Mouse (Mus musculus) liver, embryonic 14.5 days (tissue): ENCODE data around the gene Tbc1d12. TPM values are rescaled to one million over a fixed set of nuclear protein-coding genes. Genes with fewer than 3 reads are reported as not detected.

Source experiments
- ATAC-seq: fragments of 200-750 bp; cut with Nextera tagmentation; 2 replicates; pipeline ENCODE4 v1.8.0; 2017; ENCODE audit warnings: moderate number of reproducible peaks, mild to moderate bottlenecking, moderate library complexity; ENCODE audit not compliant: insufficient read depth
- DNase-seq, 3 experiments: peaks; one replicate each; pipeline ENCODE4 v3.0.0-alpha.2; 2012 to 2013; ENCODE audit warnings: low read depth in 3 of 3, low spot score in 3 of 3
- H3K27ac ChIP-seq: fragments of 300-500 bp; sonication (generic); 2 replicates; pipeline ENCODE4 v1.5.1; 2014; ENCODE audit warnings: moderate library complexity, mild to moderate bottlenecking, control low read depth, inconsistent platforms
- H3K27me3 ChIP-seq: fragments of 300-500 bp; sonication (generic); 2 replicates; pipeline ENCODE4 v1.6.1; 2014; ENCODE audit warnings: mild to moderate bottlenecking, low read length, moderate library complexity; ENCODE audit not compliant: control insufficient read depth, insufficient read depth
- H3K36me3 ChIP-seq: fragments of 300-500 bp; sonication (generic); replicated peaks from 2 replicates; pipeline ENCODE4 v1.6.1; 2014; ENCODE audit warnings: low read depth; ENCODE audit not compliant: control insufficient read depth, insufficient read depth
- H3K4me1 ChIP-seq, 2 experiments: fragments of 200-500 bp in 1 of 2; fragments of 300-500 bp in 1 of 2; sonication (generic) in 1 of 2; replicated peaks; 2 replicates each; pipeline ENCODE4 v1.6.1; 2012 to 2014; ENCODE audit warnings: antibody characterized with exemption in 1 of 2, inconsistent platforms in 1 of 2, low read length in 1 of 2; ENCODE audit not compliant: control insufficient read depth in 2 of 2, insufficient read depth in 2 of 2
- H3K4me2 ChIP-seq: fragments of 300-500 bp; sonication (generic); 2 replicates; pipeline ENCODE4 v1.6.1; 2014; ENCODE audit warnings: low read depth, mild to moderate bottlenecking, control low read depth, moderate library complexity
- H3K4me3 ChIP-seq, 2 experiments: fragments of 200-500 bp in 1 of 2; fragments of 300-500 bp in 1 of 2; sonication (generic) in 1 of 2; 2 replicates each; pipeline ENCODE4 v1.5.1; 2012 to 2014; ENCODE audit warnings: low read depth in 2 of 2, low read length in 2 of 2, mild to moderate bottlenecking in 2 of 2, control low read depth in 1 of 2, inconsistent platforms in 1 of 2, moderate library complexity in 1 of 2; ENCODE audit not compliant: insufficient read depth in 1 of 2
- H3K9ac ChIP-seq: fragments of 300-500 bp; sonication (generic); replicated peaks from 2 replicates; pipeline ENCODE4 v1.6.1; 2014; ENCODE audit warnings: mild to moderate bottlenecking, control low read depth, moderate library complexity
- H3K9me3 ChIP-seq: fragments of 300-500 bp; sonication (generic); 2 replicates; pipeline ENCODE4 v1.6.1; 2016; ENCODE audit warnings: low read length, mixed read lengths; ENCODE audit not compliant: control insufficient read depth
- CTCF ChIP-seq: IDR thresholded peaks from 2 replicates; pipeline ENCODE4 v1.5.1; 2016; ENCODE audit warnings: antibody characterized with exemption, low read depth, control low read depth
- EP300 ChIP-seq: IDR thresholded peaks from 2 replicates; pipeline ENCODE4 v1.6.1; 2016; ENCODE audit warnings: antibody characterized with exemption, low read depth
- WGBS: fragments of 180-500 bp; shearing (Covaris S2); extraction: QIAGEN DNeasy Blood & Tissue Kit; methylation state at CpG from one replicate; pipeline ENCODE4 v1.1.7; 2014; ENCODE audit not compliant: insufficient replicate concordance; 5-methylcytosine and 5-hydroxymethylcytosine counted together
- polyA plus RNA-seq, 2 experiments: library from polyadenylated mRNA; depleted of rRNA in 1 of 2; stranded (reverse) in 1 of 2; unstranded in 1 of 2; fragments of >200 nt; fragmentation: Nextera tagmentation in 1 of 2; extraction: Ambion mirVana in 1 of 2; gene quantifications; 2 replicates each; pipeline versions ENCODE4 v1.2.1 to v1.2.3; 2012 to 2014

The Tbc1d12 gene
- polyA plus RNA-seq (2012; rRNA removed) (1.4 and 1.9 TPM in 2 replicates), polyA plus RNA-seq (2014; fragmentation: Nextera tagmentation; extraction: Ambion mirVana) (1.5 and 2.0 TPM in 2 replicates)

DNA sequence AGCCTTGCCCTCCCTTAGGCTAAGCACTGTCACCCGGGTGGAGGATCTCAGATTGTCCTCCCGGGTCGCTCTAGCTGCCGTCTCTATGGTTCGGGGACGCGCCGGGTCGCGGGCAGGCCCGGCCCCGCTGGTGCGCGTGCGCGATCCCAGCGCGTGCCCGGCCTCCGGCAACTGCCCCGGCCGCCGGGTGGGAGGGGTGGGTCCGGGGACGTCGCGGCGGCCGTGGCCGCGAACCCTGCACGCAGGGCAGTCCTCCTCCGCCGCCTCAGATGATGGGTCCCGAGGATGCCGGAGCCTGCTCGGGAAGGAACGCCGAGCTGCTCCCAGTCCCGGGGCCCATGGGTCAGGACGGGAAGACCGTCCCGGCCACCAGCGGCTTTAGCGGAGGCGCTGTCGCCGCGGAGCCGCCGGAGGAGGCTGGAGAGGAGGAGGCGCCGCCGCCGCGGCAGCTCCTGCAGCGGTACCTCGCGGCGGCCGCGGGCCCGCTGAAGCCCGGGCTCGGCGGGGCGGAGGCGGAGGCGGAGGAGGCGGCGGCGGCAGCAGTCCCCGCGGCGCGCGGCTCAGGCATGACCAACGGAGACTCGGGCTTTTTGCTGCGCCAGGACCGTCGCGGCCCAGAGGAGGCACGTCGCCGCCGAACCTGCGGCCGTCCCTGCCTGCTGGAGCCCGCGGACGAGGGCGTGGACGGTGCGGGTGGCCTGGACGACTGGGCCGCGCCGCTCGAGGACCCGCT lies at the start of gene Tbc1d12:
Tbc1d12 (plus strand) TSS at position 142 of the 733 bp plus-strand sequence.
- no peaks in the 10 kb centered on the region for H3K27me3 ChIP-seq
- H3K9ac ChIP-seq: peak within 1 kb of the TSS; percentile 89
- peaks cover 9 to 12% of the 10 kb centered on the region in 2 experiments for H3K4me1 ChIP-seq
- H3K4me2 ChIP-seq: peak within 1 kb of the TSS; percentile 87
- no peaks in the 10 kb centered on the region for H3K36me3 ChIP-seq
- no peaks in the 10 kb centered on the region for H3K9me3 ChIP-seq
- DNase-seq (peak; percentile 82 to 85 (median 82)), ATAC-seq (peak; percentile 93)
- TF ChIP-seq CTCF (peak; percentile 26), EP300 (no peak)
- H3K4me3 ChIP-seq: peak within 1 kb of the TSS; percentile 79 to 91
- H3K27ac ChIP-seq: peak within 1 kb of the TSS; percentile 81
- under 1% methylated on average over 82 of the region's 101 CpGs for WGBS

DNA sequence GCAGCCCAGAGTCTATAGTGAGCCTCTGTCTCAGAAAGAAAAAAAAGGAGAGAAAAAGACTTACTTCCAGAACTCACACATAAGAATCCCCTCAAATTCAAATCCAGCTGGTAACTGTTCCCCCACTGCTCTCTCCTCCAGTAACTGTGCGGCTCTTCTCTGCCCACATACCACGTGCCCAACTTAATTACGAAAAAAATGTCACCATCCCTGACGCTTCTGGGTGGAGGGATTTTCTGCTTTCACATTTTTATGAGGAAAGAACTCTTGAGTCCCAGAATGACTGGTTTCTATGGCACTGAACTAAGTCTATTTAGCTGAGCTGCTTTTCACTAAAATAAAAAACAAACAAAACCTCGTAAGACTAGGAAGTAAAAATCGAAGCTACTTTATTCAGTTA lies 48.6 kb upstream of the Tbc1d12 start:
- H3K9me3 ChIP-seq: no peaks in the 10 kb centered on the region
- no peak overlapping the region for H3K9ac ChIP-seq
- peaks cover 18% of the 10 kb centered on the region for H3K36me3 ChIP-seq
- H3K27me3 ChIP-seq: no peaks in the 10 kb centered on the region
- no peaks in the 10 kb centered on the region for H3K4me1 ChIP-seq
- DNase-seq (no peak), ATAC-seq (no peak)
- H3K27ac ChIP-seq: no peak overlapping the region
- no peak overlapping the region for H3K4me3 ChIP-seq
- no peak for TF ChIP-seq CTCF
- no peak for TF ChIP-seq EP300
- no peak overlapping the region for H3K4me2 ChIP-seq
- WGBS: 77% methylated on average over 6 of the region's 6 CpGs

DNA sequence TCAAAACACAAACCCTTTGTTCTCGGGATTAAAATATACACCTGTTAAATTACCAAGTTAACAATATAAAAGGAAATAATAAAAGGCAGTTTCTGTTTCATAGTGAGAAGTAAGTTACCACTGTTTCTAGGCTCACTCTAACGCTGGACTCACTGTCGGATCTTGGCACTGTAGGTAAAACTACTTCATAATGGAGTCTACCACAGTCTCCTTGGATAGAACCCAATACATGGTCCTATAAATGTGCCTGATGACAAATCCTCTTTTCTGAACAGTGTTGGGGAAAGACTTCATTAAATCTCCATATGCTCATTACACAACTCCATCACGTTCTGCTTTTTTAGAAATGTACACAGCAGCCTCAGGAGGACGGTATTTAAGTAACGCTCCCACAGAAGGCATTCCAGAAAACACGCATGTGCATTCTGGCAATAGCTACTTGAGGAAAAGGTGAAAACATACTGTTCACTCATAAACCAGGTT lies 42.8 kb upstream of the Tbc1d12 start:
- no peak overlapping the region for H3K4me3 ChIP-seq
- H3K27me3 ChIP-seq: no peaks in the 10 kb centered on the region
- H3K9ac ChIP-seq: no peak overlapping the region
- H3K9me3 ChIP-seq: no peaks in the 10 kb centered on the region
- peaks cover 44% of the 10 kb centered on the region for H3K36me3 ChIP-seq
- TF ChIP-seq CTCF: no peak
- TF ChIP-seq EP300: no peak
- no peak for DNase-seq
- 83% methylated on average over 7 of the region's 7 CpGs for WGBS
- no peak overlapping the region for H3K27ac ChIP-seq
- ATAC-seq: no peak
- no peak overlapping the region for H3K4me2 ChIP-seq
- H3K4me1 ChIP-seq: no peaks in the 10 kb centered on the region

DNA sequence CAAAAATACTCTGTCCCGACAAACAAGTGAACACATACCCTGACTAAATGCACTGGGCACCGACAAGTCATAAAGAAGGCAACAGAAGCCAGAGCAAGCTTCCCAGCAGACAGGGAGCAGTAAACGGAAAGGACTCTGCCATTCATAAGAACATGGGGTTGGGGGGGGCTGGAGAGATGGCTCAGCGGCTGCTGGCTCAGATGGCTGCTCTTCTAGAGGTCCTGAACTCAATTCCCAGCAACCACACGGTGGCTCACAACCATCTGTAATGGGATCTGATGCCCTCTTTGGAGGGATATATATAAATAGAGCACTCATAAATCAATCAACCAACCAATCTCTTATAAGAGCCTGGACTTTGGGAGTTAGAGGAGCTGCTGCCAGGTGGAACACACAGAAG lies 39.8 kb upstream of the Tbc1d12 start:
- Histone ChIP-seq H3K27ac (no peak overlapping the region), H3K27me3 (no peaks in the 10 kb centered on the region), H3K9ac (no peak overlapping the region), H3K36me3 (peaks cover 37% of the 10 kb centered on the region), H3K9me3 (no peaks in the 10 kb centered on the region), H3K4me3 (no peak overlapping the region), H3K4me2 (no peak overlapping the region), H3K4me1 (no peaks in the 10 kb centered on the region)
- 75% methylated on average over 5 of the region's 5 CpGs for whole genome bisulfite sequencing
- TF ChIP-seq EP300 (no peak), CTCF (no peak)
- ATAC-seq (no peak), DNase-seq (no peak)

DNA sequence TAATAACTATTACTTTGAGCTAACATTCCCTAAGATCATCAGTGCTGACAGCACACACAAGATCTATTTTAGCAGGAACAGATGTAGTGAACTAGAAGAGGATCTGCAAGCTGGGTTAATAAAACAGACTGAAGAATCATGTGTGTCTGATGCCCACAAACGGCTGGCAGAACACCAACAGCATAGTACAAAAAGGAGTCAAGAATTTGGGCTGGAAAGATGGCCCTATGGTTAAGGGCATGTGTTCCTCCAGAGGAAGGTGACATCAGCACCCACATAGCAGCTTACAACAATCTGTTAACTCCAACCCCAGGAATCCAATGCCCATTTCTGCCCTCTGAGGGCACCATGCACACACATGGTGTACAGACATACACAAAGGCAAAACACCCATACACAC lies 38.1 kb upstream of the Tbc1d12 start:
- TF ChIP-seq EP300: no peak
- no peak for TF ChIP-seq CTCF
- Histone ChIP-seq H3K4me2 (no peak overlapping the region), H3K9me3 (no peaks in the 10 kb centered on the region), H3K4me1 (no peaks in the 10 kb centered on the region), H3K4me3 (no peak overlapping the region), H3K36me3 (peaks cover 32% of the 10 kb centered on the region), H3K27ac (no peak overlapping the region), H3K9ac (no peak overlapping the region), H3K27me3 (no peaks in the 10 kb centered on the region)
- no peak for ATAC-seq
- DNase-seq: no peak
- 83% methylated on average over 1 of the region's 1 CpGs for WGBS
